In genomic region chr12:85705002-85705830, GRCm38 (mm10) we compare ENCODE assay signal across 8 mouse cellular contexts. TPM values are rescaled to one million over a fixed set of nuclear protein-coding genes. Genes with fewer than 3 reads are reported as not detected.
DNase-seq lines count a peak whose midpoint lies in the region; ATAC-seq and TF ChIP-seq lines count a peak whose summit lies in the region.

No protein-coding gene starts in this region.

- peak overlapping the region; percentile 53 for H3K4me2 ChIP-seq in hindbrain, embryonic 12.5 days (replicated peaks)
- H3K4me2 ChIP-seq in lung, postnatal 0 days (replicated peaks; ENCODE audit: low read depth, low read length): peak overlapping the region; percentile 70

- no peaks in the 10 kb centered on the region for H3K9me3 ChIP-seq in ES-E14 (ENCODE audit: control insufficient read depth, insufficient read depth, low read depth, low read length)
- H3K9me3 ChIP-seq in hindbrain, embryonic 12.5 days (replicated peaks): no peaks in the 10 kb centered on the region
- H3K9me3 ChIP-seq in lung, postnatal 0 days (ENCODE audit: low read length): no peaks in the 10 kb centered on the region

- peak overlapping the region; percentile 16 to 61; a peak in 3 of 4 replicates for H3K4me3 ChIP-seq in ES-E14 (ENCODE audit: insufficient read depth in 1 of 2, low read depth in 1 of 2, low read length in 2 of 2, poor library complexity in 1 of 2, severe bottlenecking in 1 of 2)
- peak overlapping the region; percentile 31 for H3K4me3 ChIP-seq in hindbrain, embryonic 12.5 days
- H3K4me3 ChIP-seq in lung, postnatal 0 days (ENCODE audit: low read depth, low read length): peak overlapping the region; percentile 37

- WGBS in hindbrain, embryonic 12.5 days: 13% methylated on average over 20 of the region's 20 CpGs
- WGBS in lung, postnatal 0 days: 6% methylated on average over 20 of the region's 20 CpGs

- no peak; the same call in 1 of the 2 replicates for TF ChIP-seq EP300 in lung, postnatal 0 days (IDR thresholded peaks at IDR 0.05)

- peak; percentile 39 for DNase-seq in ES-E14 (ENCODE audit: low read depth, low spot score)
- DNase-seq in cerebellum, adult 9-10 months: peak; percentile 1
- DNase-seq in frontal cortex, postnatal 10 days (ENCODE audit: low spot score in 2 of 2): peak; percentile 44 to 55
- DNase-seq in layer of hippocampus, postnatal 14 days (ENCODE audit: low spot score in 2 of 2): peak; percentile 42 to 43
- DNase-seq in lung, postnatal 0 days (ENCODE audit: low spot score): peak; percentile 94
- peak; percentile 76 for DNase-seq in ovary, adult 18-20 months (ENCODE audit: low spot score)
- peak; percentile 87 for DNase-seq in thymus, postnatal 14 days

- H3K27ac ChIP-seq in ES-E14 (ENCODE audit: insufficient read depth, low read depth, low read length, poor library complexity, severe bottlenecking): no peak overlapping the region
- H3K27ac ChIP-seq in hindbrain, embryonic 12.5 days: no peak overlapping the region
- H3K27ac ChIP-seq in lung, postnatal 0 days (ENCODE audit: low read length): peak overlapping the region; percentile 89

- H3K9ac ChIP-seq in ES-E14 (ENCODE audit: insufficient read depth, low read depth, low read length, poor library complexity, severe bottlenecking): peak overlapping the region; percentile 8; the same call in 1 of the 2 replicates
- H3K9ac ChIP-seq in hindbrain, embryonic 12.5 days: peak overlapping the region; percentile 53
- peak overlapping the region; percentile 29 for H3K9ac ChIP-seq in lung, postnatal 0 days (replicated peaks; ENCODE audit: low read depth)

- ATAC-seq in hindbrain, embryonic 12.5 days (ENCODE audit: low FRiP score): peak; percentile 29; the same call in 1 of the 2 replicates
- peak; percentile 86 for ATAC-seq in lung, postnatal 0 days

- TF ChIP-seq CTCF in lung, postnatal 0 days (IDR thresholded peaks at IDR 0.05): peak; percentile 37

- H3K36me3 ChIP-seq in ES-E14 (ENCODE audit: control insufficient read depth, insufficient read depth, low read length, poor library complexity, severe bottlenecking): no peaks in the 10 kb centered on the region
- H3K36me3 ChIP-seq in hindbrain, embryonic 12.5 days: no peaks in the 10 kb centered on the region
- H3K36me3 ChIP-seq in lung, postnatal 0 days (ENCODE audit: insufficient read depth, low read length): no peaks in the 10 kb centered on the region

- H3K4me1 ChIP-seq in ES-E14 (ENCODE audit: control insufficient read depth in 2 of 2, insufficient read depth in 2 of 2, low read length in 2 of 2, poor library complexity in 1 of 2): peaks cover 0 to 3% of the 10 kb centered on the region in 2 experiments; a peak in 1 of 4 replicates
- peaks cover 12% of the 10 kb centered on the region for H3K4me1 ChIP-seq in hindbrain, embryonic 12.5 days
- H3K4me1 ChIP-seq in lung, postnatal 0 days (ENCODE audit: insufficient read depth, low read depth, low read length): peaks cover 19% of the 10 kb centered on the region; the same call in 1 of the 2 replicates

- peaks cover 11% of the 10 kb centered on the region for H3K27me3 ChIP-seq in hindbrain, embryonic 12.5 days
- no peaks in the 10 kb centered on the region for H3K27me3 ChIP-seq in lung, postnatal 0 days (replicated peaks; ENCODE audit: insufficient read depth, low read length)

- in situ Hi-C loops in ES-E14 (cut with MboI; ENCODE audit: low sequenced_read_pairs in 2 of 2, unreplicated experiment in 2 of 2): loop anchor here in 1 of 2 experiments (5.0 kb wide), 1 partner anchor 1718 kb away; the partner anchor contains the start of gene Acot2

TF ChIP-seq in ES-E14, 5 proteins besides CTCF, POLR2A, EP300 and RAD21:
- TF ChIP-seq ZC3H11A (IDR thresholded peaks at IDR 0.05; ENCODE audit: borderline replicate concordance, low read depth, low read length) (no peak), HCFC1 (IDR thresholded peaks at IDR 0.05; ENCODE audit: borderline replicate concordance, insufficient read depth, low read length) (no peak), ZNF384 (IDR thresholded peaks at IDR 0.05; ENCODE audit: low read depth, low read length) (no peak), MAFK (IDR thresholded peaks at IDR 0.05; ENCODE audit: insufficient read depth, low read depth, low read length) (no peak), CHD2 (IDR thresholded peaks at IDR 0.05; ENCODE audit: low read depth, low read length) (no peak)
TF ChIP-seq in ES-E14: peak in this region for 0.

RNA-seq across cellular contexts. Expression of gene Batf, which starts 18.7 kb away (rescaled TPM):
- total RNA-seq in ES-E14 (2012; rRNA removed): 0.53 and 0.58 TPM in 2 replicates
- 2.3 and 2.6 TPM in 2 replicates for polyA plus RNA-seq in hindbrain, embryonic 12.5 days (2016; fragmentation: Nextera tagmentation; extraction: Ambion mirVana)
- under 1 TPM; 0.46 to 0.55 TPM for total RNA-seq in layer of hippocampus, postnatal 14 days (2021)
- polyA plus RNA-seq in lung, postnatal 0 days (2015; fragmentation: Nextera tagmentation; extraction: Ambion mirVana): 27.9 and 28.6 TPM in 2 replicates

RNA-seq across cellular contexts. Expression of gene Flvcr2, which starts 41.1 kb away (rescaled TPM):
- 5.9 and 6.7 TPM in 2 replicates for total RNA-seq in ES-E14 (2012; rRNA removed)
- polyA plus RNA-seq in hindbrain, embryonic 12.5 days (2016; fragmentation: Nextera tagmentation; extraction: Ambion mirVana): 2.6 and 3.4 TPM in 2 replicates
- total RNA-seq in layer of hippocampus, postnatal 14 days (2021): 1 to 10 TPM; 2.9 to 3.2 TPM
- 23.3 and 26.8 TPM in 2 replicates for polyA plus RNA-seq in lung, postnatal 0 days (2015; fragmentation: Nextera tagmentation; extraction: Ambion mirVana)

Comparison
In these comparisons a context has a peak if more than half of its experiments do, and no peak if none do; other contexts are left out.
1. DNase-seq: peak in every context shown above with its lines; median percentile 94 in lung, postnatal 0 days; 87 in thymus, postnatal 14 days; 76 in ovary, adult 18-20 months; 50 in frontal cortex, postnatal 10 days; 42 in layer of hippocampus, postnatal 14 days; 39 in ES-E14; 1 in cerebellum, adult 9-10 months.